Mouse (Mus musculus) bone marrow macrophage, adult 2 months (primary cell): ENCODE results near the gene Tom1.

Source experiments
- CTCF ChIP-seq: IDR thresholded peaks from 2 replicates; pipeline ENCODE4 v1.5.1; 2012; ENCODE audit warnings: low read depth, mild to moderate bottlenecking, low read length, moderate library complexity
- POLR2A ChIP-seq: IDR thresholded peaks from 2 replicates; pipeline ENCODE4 v1.6.1; 2012; ENCODE audit warnings: mild to moderate bottlenecking, low read depth, low read length, borderline replicate concordance

DNA sequence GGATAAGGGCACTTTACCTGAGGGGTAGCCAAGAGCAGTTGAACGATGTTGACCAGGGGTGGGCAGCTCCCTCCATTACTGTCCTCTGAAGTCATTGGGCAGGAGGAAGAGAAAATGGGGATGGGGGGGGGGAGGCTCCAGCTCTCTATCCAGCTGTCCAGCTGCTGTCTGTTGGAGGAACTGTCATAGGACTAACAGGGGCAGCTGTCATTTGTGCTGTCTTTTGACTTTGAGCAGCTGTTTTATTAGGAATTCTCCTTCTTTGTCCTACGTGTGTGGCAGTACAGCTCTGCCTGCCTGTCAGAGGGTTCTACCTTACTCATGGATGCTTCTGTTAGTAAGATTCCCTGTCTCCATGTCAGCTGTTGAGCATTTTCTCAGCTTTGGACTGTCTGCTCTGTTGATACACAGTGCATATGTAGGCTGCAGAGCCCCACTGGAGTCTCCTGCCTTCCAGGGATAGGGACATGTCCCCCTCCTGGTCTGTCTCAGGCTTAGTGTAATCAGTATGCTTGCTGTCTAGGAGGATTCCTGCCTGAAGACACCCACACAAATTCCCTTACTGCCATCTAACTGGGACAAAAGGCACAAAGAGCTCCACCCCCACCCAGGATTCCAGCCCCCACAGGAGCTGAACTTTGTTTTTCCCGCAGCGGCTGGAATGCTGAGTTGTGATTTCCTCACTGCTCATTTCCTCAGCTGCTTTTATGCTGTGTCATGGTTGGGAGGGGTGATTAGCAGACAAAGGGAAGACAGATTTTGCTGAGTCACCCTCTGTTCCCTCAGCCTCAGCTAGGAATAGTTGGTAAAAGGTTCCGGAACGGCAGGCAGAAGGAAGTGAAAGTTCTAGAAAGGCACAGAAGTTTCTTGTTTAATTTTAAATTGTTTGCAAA, 55.7 kb downstream of the Tom1 start:
- TF ChIP-seq CTCF = no peak
- no peak for TF ChIP-seq POLR2A
